Mouse (Mus musculus) hindbrain, embryonic 11.5 days (tissue): ENCODE results near the gene Mylk. TPM values are rescaled to one million over a fixed set of nuclear protein-coding genes. Genes with fewer than 3 reads are reported as not detected.

Source experiments
- ATAC-seq: fragments of 200-750 bp; cut with Nextera tagmentation; 2 replicates; pipeline ENCODE4 v1.8.0; 2017; ENCODE audit warnings: mild to moderate bottlenecking, moderate TSS enrichment, moderate library complexity; ENCODE audit not compliant: low FRiP score
- DNase-seq: peaks from one replicate; pipeline ENCODE4 v3.0.0-alpha.2; 2015; ENCODE audit warnings: low spot score
- H3K27ac ChIP-seq: fragments of 300-500 bp; sonication (generic); 2 replicates; pipeline ENCODE4 v1.5.1; 2014; ENCODE audit warnings: mild to moderate bottlenecking, low read depth, low read length
- H3K27me3 ChIP-seq: fragments of 300-500 bp; sonication (generic); 2 replicates; pipeline ENCODE4 v1.6.1; 2014; ENCODE audit warnings: mild to moderate bottlenecking, low read length, moderate library complexity, mixed read lengths; ENCODE audit not compliant: control insufficient read depth, insufficient read depth
- H3K36me3 ChIP-seq: fragments of 300-500 bp; sonication (generic); 2 replicates; pipeline ENCODE4 v1.6.1; 2014; ENCODE audit warnings: mild to moderate bottlenecking, low read length, moderate library complexity, mixed read lengths; ENCODE audit not compliant: control insufficient read depth, insufficient read depth
- H3K4me1 ChIP-seq: fragments of 300-500 bp; sonication (generic); replicated peaks from 2 replicates; pipeline ENCODE4 v1.6.1; 2014; ENCODE audit warnings: low read length, mixed read lengths; ENCODE audit not compliant: control insufficient read depth, insufficient read depth
- H3K4me2 ChIP-seq: fragments of 300-500 bp; sonication (generic); replicated peaks from 2 replicates; pipeline ENCODE4 v1.6.1; 2014; ENCODE audit warnings: mild to moderate bottlenecking, low read depth, low read length
- H3K4me3 ChIP-seq: fragments of 300-500 bp; sonication (generic); 2 replicates; pipeline ENCODE4 v1.5.1; 2014; ENCODE audit warnings: low read depth, low read length
- H3K9ac ChIP-seq: fragments of 300-500 bp; sonication (generic); 2 replicates; pipeline ENCODE4 v1.6.1; 2014; ENCODE audit warnings: low read depth, low read length
- H3K9me3 ChIP-seq: fragments of 300-500 bp; sonication (generic); 2 replicates; pipeline ENCODE4 v1.6.1; 2016; ENCODE audit warnings: low read length; ENCODE audit not compliant: control insufficient read depth
- WGBS: fragments of 180-500 bp; shearing (Covaris S2); extraction: QIAGEN DNeasy Blood & Tissue Kit; methylation state at CpG from one replicate; pipeline ENCODE4 v1.1.7; 2014; 5-methylcytosine and 5-hydroxymethylcytosine counted together
- polyA plus RNA-seq: library from polyadenylated mRNA; unstranded; fragments of >200 nt; fragmentation: Nextera tagmentation; extraction: Ambion mirVana; gene quantifications from 2 replicates; pipeline ENCODE4 v1.2.1, GENCODE M21; 2014

Mylk gene
- polyA plus RNA-seq, 1 experiment from 2014 or later: 4.5 TPM

DNA sequence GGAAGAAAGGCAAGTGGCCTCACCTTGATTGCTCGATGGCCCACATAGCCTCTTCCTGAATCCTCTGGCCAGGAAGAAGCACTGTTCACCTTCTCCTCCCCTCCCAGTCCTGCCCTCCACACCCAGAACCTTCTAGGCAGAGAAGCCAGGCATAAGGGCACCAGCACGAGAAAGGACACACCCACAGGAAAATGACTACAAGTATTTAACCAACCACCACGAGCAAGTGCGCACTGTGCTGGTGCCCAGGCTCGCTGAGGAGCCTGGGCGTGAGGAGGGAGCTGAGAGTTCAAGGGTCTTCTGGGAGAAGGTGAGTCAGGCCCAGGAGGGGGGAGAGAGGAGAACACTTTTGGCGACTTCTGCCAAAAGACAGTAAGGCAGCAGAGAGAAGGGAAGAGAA lies 185.1 kb downstream of the Mylk start:
- 89% methylated on average over 7 of the region's 7 CpGs for WGBS
- no peaks in the 10 kb centered on the region for H3K36me3 ChIP-seq
- H3K4me1 ChIP-seq: no peaks in the 10 kb centered on the region; the same call in 1 of the 2 replicates
- H3K9me3 ChIP-seq: no peaks in the 10 kb centered on the region
- DNase-seq: no peak
- no peak overlapping the region for H3K27ac ChIP-seq
- no peak overlapping the region for H3K9ac ChIP-seq
- no peak overlapping the region for H3K4me3 ChIP-seq
- H3K27me3 ChIP-seq: no peaks in the 10 kb centered on the region
- no peak for ATAC-seq
- no peak overlapping the region for H3K4me2 ChIP-seq

DNA sequence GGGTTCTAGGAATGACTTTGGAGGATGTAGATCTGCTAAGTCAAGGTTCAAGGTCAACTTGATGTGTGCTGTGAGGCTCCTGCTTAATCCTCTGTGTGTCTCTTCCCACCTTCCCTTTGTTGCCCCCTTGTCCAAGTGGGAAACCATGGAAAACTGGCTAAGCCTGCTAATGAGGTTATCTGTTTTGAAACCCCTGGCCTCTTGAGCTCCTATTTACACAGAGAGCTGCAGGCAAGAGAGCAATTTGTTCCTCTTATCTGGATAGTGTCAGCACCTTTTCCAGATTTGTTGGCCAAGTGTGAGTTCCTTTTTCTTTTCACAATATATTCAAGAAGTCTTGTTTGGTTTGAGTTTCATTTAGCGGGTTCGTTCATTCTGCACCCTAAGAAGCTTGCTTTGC lies 186.3 kb downstream of the Mylk start:
- ATAC-seq: no peak
- no peak overlapping the region for H3K27ac ChIP-seq

GRCm38 (mm10) chr16:34933173-34933572 lies 188.2 kb downstream of the Mylk start:
- Histone ChIP-seq H3K27ac (no peak overlapping the region), H3K9me3 (no peaks in the 10 kb centered on the region), H3K36me3 (no peaks in the 10 kb centered on the region), H3K4me1 (no peaks in the 10 kb centered on the region; the same call in 1 of the 2 replicates), H3K9ac (no peak overlapping the region), H3K4me3 (no peak overlapping the region), H3K4me2 (no peak overlapping the region), H3K27me3 (no peaks in the 10 kb centered on the region)
- no peak for ATAC-seq
- WGBS: 89% methylated on average over 4 of the region's 4 CpGs
- no peak for DNase-seq

More for the DNA sequence above, 186.3 kb downstream of the Mylk start:
- WGBS: 82% methylated on average over 2 of the region's 2 CpGs
- Histone ChIP-seq H3K4me1 (no peaks in the 10 kb centered on the region; the same call in 1 of the 2 replicates), H3K9ac (no peak overlapping the region), H3K9me3 (no peaks in the 10 kb centered on the region), H3K36me3 (no peaks in the 10 kb centered on the region), H3K4me3 (no peak overlapping the region), H3K4me2 (no peak overlapping the region), H3K27me3 (no peaks in the 10 kb centered on the region)
- no peak for DNase-seq

GRCm38 (mm10) chr16:34934486-34934885 lies 189.5 kb downstream of the Mylk start:
- H3K36me3 ChIP-seq: no peaks in the 10 kb centered on the region
- no peaks in the 10 kb centered on the region for H3K9me3 ChIP-seq
- WGBS: 50% methylated on average over 6 of the region's 6 CpGs
- no peak overlapping the region for H3K9ac ChIP-seq
- H3K4me1 ChIP-seq: no peaks in the 10 kb centered on the region; the same call in 1 of the 2 replicates
- no peak overlapping the region for H3K4me3 ChIP-seq
- no peak for DNase-seq
- H3K27me3 ChIP-seq: no peaks in the 10 kb centered on the region
- H3K4me2 ChIP-seq: no peak overlapping the region
- H3K27ac ChIP-seq: no peak overlapping the region
- ATAC-seq: no peak

DNA sequence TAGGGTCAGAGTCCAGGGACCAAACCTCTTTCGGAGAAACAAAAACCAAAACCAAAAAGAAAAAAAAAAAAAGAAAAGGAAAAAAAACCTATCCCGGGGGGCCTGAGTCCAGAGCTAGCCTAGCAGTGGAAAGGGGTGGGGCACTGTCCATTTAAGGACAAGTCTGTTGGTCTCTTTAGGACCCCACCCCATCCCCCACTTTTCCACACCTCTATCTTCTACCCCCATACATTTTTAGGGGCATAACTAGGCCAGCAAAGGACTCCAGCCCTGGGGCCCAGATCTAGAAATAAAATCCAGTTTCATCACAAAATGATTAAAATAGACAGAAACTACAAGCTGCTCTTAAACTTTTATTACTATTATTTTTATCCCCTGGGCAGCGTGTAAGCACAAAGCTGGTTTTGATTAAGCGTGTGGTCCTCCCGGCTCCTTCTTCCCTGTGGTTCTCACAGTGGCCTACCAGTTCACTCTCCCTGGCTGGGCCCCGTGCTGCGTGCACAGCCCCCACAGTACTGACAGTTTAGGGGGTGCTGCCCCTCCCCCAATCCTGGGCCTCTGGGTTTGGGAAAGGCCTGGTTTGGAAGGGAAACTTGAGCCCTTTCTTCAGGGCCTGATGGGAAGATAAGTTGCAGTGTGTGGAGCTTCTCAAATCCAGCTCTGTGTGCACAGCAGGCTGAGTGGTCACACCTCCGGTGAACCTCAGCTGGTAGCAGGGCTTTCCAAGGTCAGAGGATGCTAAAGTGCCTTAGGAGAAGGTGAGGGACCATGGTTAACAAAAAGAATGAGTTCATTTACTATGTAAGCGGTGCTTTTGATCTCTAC lies 190.7 kb downstream of the Mylk start:
- Histone ChIP-seq H3K9ac (no peak overlapping the region), H3K27ac (peak overlapping the region; percentile 42; the same call in 1 of the 2 replicates)
- ATAC-seq: no peak

DNA sequence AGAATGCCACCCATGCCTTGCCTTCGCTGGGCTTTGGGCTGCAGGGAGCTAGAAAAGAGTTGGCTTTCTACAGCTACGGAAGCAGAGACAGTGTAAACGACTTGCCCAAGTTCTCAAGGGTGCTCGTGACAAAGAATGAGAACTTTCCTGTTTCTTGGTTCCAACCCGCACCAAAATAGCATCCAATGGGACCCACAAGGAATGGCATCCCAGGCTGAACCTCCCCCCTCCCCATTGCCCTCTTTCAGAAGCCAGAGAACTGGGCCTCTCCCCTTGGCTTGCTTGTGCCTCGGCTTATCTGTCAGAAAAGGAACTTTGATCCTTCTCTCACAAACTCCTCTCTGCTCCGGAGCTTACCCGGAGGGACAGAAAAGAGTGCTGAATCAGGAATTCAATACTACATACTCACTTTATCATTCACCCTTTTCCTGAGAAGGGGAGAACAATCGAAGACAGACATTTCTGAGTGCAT lies 191.4 kb downstream of the Mylk start:
- 45% methylated on average over 9 of the region's 9 CpGs for WGBS
- Histone ChIP-seq H3K4me1 (no peaks in the 10 kb centered on the region; the same call in 1 of the 2 replicates), H3K27ac (no peak overlapping the region), H3K36me3 (no peaks in the 10 kb centered on the region), H3K9ac (no peak overlapping the region), H3K9me3 (no peaks in the 10 kb centered on the region), H3K4me3 (no peak overlapping the region), H3K4me2 (no peak overlapping the region), H3K27me3 (no peaks in the 10 kb centered on the region)
- no peak for DNase-seq
- no peak for ATAC-seq

More for the DNA sequence above, 190.7 kb downstream of the Mylk start:
- H3K4me3 ChIP-seq: no peak overlapping the region
- H3K9me3 ChIP-seq: no peaks in the 10 kb centered on the region
- no peaks in the 10 kb centered on the region for H3K27me3 ChIP-seq
- peak; percentile 36 for DNase-seq
- H3K4me1 ChIP-seq: no peaks in the 10 kb centered on the region; the same call in 1 of the 2 replicates
- no peaks in the 10 kb centered on the region for H3K36me3 ChIP-seq
- WGBS: 46% methylated on average over 9 of the region's 9 CpGs
- H3K4me2 ChIP-seq: no peak overlapping the region

DNA sequence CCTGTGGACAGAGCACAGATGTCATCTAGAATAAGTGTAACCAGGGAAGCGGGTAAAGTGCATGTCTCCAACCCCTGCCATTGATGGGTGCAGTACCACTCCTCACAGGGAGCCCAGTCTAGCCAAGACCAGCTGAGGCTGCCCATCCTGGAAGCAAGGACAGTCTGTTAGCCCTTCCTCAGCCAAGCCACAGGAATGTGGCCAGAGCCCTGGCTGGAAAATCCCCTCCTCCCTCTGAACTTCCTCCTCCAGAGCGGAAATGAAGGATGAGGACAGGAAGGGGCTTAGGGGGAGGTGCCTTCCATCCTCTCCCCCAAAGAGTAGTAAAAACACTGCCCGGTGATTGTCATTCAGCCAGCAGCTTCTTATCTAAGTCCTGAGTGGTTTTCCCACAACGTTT lies 192.6 kb downstream of the Mylk start:
- Histone ChIP-seq H3K27me3 (no peaks in the 10 kb centered on the region), H3K4me1 (no peaks in the 10 kb centered on the region; the same call in 1 of the 2 replicates), H3K36me3 (no peaks in the 10 kb centered on the region), H3K4me2 (no peak overlapping the region), H3K9me3 (no peaks in the 10 kb centered on the region), H3K9ac (no peak overlapping the region), H3K4me3 (no peak overlapping the region), H3K27ac (no peak overlapping the region; the same call in 1 of the 2 replicates)
- WGBS: 66% methylated on average over 4 of the region's 4 CpGs
- ATAC-seq (no peak), DNase-seq (no peak)

- 75% methylated on average over 2 of the region's 2 CpGs for WGBS
- Histone ChIP-seq H3K9ac (no peak overlapping the region), H3K4me3 (no peak overlapping the region), H3K4me2 (no peak overlapping the region), H3K36me3 (no peaks in the 10 kb centered on the region), H3K9me3 (no peaks in the 10 kb centered on the region), H3K4me1 (no peaks in the 10 kb centered on the region; the same call in 1 of the 2 replicates), H3K27ac (no peak overlapping the region), H3K27me3 (no peaks in the 10 kb centered on the region)
- no peak for DNase-seq
- no peak for ATAC-seq
Measured at GRCm38 (mm10) chr16:34938248-34938647, 193.2 kb downstream of the Mylk start.

- H3K9me3 ChIP-seq: no peaks in the 10 kb centered on the region
- no peaks in the 10 kb centered on the region for H3K4me1 ChIP-seq
- ATAC-seq (no peak), DNase-seq (no peak)
- no peak overlapping the region for H3K4me2 ChIP-seq
- WGBS: 79% methylated on average over 5 of the region's 5 CpGs
- H3K4me3 ChIP-seq: no peak overlapping the region
- H3K27ac ChIP-seq: no peak overlapping the region
- H3K9ac ChIP-seq: no peak overlapping the region
- no peaks in the 10 kb centered on the region for H3K27me3 ChIP-seq
- H3K36me3 ChIP-seq: no peaks in the 10 kb centered on the region
Measured at GRCm38 (mm10) chr16:34939951-34940350, 194.9 kb downstream of the Mylk start.
